8 mouse cellular contexts compared by ENCODE assay signal in the genomic region with DNA sequence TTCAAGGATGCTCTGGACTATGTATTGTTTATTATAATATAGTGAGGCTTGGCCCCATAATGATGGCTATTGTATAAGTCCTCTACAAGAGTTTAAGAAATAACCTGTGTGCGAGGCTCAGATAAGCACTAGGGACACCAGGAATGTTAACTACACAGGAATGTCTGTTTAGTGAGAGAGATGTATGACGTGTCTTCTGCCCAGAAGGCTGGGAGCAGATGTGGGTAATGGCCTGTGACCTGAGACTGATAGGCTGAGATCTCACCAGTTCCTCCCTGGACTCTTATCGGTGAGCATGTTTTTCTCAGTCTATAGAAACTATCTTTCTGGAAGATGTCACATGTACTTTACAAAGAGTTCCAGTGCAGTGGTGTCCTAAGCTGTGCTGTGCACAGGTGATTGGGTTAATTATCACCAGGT. TPM values are rescaled to one million over a fixed set of nuclear protein-coding genes. Genes with fewer than 3 reads are reported as not detected.
DNase-seq lines count a peak whose midpoint lies in the region; ATAC-seq and TF ChIP-seq lines count a peak whose summit lies in the region.

No protein-coding gene starts in this region.

- peak overlapping the region; percentile 73 for H3K4me2 ChIP-seq in forebrain, embryonic 11.5 days (ENCODE audit: low read depth, low read length, severe bottlenecking)
- peak overlapping the region; percentile 81 for H3K4me2 ChIP-seq in liver, embryonic 13.5 days

- intact Hi-C loops in heart, adult 2 months (cut with DNase I) = no loop called here
- intact Hi-C loops in heart, postnatal 14 days (cut with DNase I) = no loop called here

- H3K4me3 ChIP-seq in heart, adult 2 months = peak overlapping the region; percentile 86
- H3K4me3 ChIP-seq in ES-E14 (ENCODE audit: insufficient read depth in 1 of 2, low read depth in 1 of 2, low read length in 2 of 2, poor library complexity in 1 of 2, severe bottlenecking in 1 of 2) = peak overlapping the region; percentile 72 to 83
- peak overlapping the region; percentile 68 for H3K4me3 ChIP-seq in forebrain, embryonic 11.5 days (ENCODE audit: low read depth, low read length)
- H3K4me3 ChIP-seq in liver, embryonic 13.5 days (replicated peaks) = peak overlapping the region; percentile 89

- no peaks in the 10 kb centered on the region for H3K27me3 ChIP-seq in heart, adult 2 months (ENCODE audit: control insufficient read depth, insufficient read depth, low read length)
- H3K27me3 ChIP-seq in forebrain, embryonic 11.5 days (ENCODE audit: control insufficient read depth, insufficient read depth, low read length) = no peaks in the 10 kb centered on the region
- H3K27me3 ChIP-seq in liver, embryonic 13.5 days = no peaks in the 10 kb centered on the region

- WGBS in heart, adult 2 months = 28% methylated on average over 3 of the region's 3 CpGs
- WGBS in forebrain, embryonic 11.5 days = 44% methylated on average over 3 of the region's 3 CpGs
- WGBS in liver, embryonic 13.5 days (ENCODE audit: insufficient replicate concordance) = 10% methylated on average over 3 of the region's 3 CpGs

- H3K79me2 ChIP-seq in heart, adult 2 months (replicated peaks; ENCODE audit: control insufficient read depth, insufficient read depth, low read length) = no peaks in the 10 kb centered on the region

- H3K36me3 ChIP-seq in heart, adult 2 months (ENCODE audit: control insufficient read depth, insufficient read depth, low read length) = peaks cover 2% of the 10 kb centered on the region; the same call in 1 of the 2 replicates
- H3K36me3 ChIP-seq in ES-E14 (ENCODE audit: control insufficient read depth, insufficient read depth, low read length, poor library complexity, severe bottlenecking) = peaks cover 11% of the 10 kb centered on the region; the same call in 1 of the 2 replicates
- H3K36me3 ChIP-seq in forebrain, embryonic 11.5 days (ENCODE audit: control insufficient read depth, insufficient read depth, low read length) = no peaks in the 10 kb centered on the region
- H3K36me3 ChIP-seq in liver, embryonic 13.5 days = 0 out of 2 replicates have a peak, but pooled peaks cover 6% of the 10 kb centered on the region

- H3K27ac ChIP-seq in heart, adult 2 months = peak overlapping the region; percentile 82
- H3K27ac ChIP-seq in ES-E14 (ENCODE audit: insufficient read depth, low read depth, low read length, poor library complexity, severe bottlenecking) = no peak overlapping the region
- no peak overlapping the region for H3K27ac ChIP-seq in forebrain, embryonic 11.5 days (ENCODE audit: low read depth, low read length)
- peak overlapping the region; percentile 96 for H3K27ac ChIP-seq in liver, embryonic 13.5 days

- in situ Hi-C loops in ES-E14 (cut with MboI; ENCODE audit: low sequenced_read_pairs in 2 of 2, unreplicated experiment in 2 of 2) = no loop called here

- TF ChIP-seq CTCF in heart, adult 2 months (IDR thresholded peaks at IDR 0.05) = no peak

- TF ChIP-seq POLR2A in heart, adult 2 months (IDR thresholded peaks at IDR 0.05; ENCODE audit: insufficient read depth, low read depth, low read length) = no peak

- peaks cover 2% of the 10 kb centered on the region for H3K4me1 ChIP-seq in heart, adult 2 months (ENCODE audit: control insufficient read depth, insufficient read depth, low read length)
- peaks cover 0 to 9% of the 10 kb centered on the region in 2 experiments; a peak in 1 of 4 replicates for H3K4me1 ChIP-seq in ES-E14 (ENCODE audit: control insufficient read depth in 2 of 2, insufficient read depth in 2 of 2, low read length in 2 of 2, poor library complexity in 1 of 2)
- peaks cover 4% of the 10 kb centered on the region; the same call in 1 of the 2 replicates for H3K4me1 ChIP-seq in forebrain, embryonic 11.5 days (replicated peaks; ENCODE audit: control insufficient read depth, insufficient read depth, low read length)
- H3K4me1 ChIP-seq in liver, embryonic 13.5 days (replicated peaks) = peaks cover 40% of the 10 kb centered on the region

- no peak for TF ChIP-seq EP300 in heart, adult 2 months (IDR thresholded peaks at IDR 0.05; ENCODE audit: insufficient read depth, low read depth, low read length)

- no peaks in the 10 kb centered on the region for H3K9me3 ChIP-seq in ES-E14 (ENCODE audit: control insufficient read depth, insufficient read depth, low read depth, low read length)
- no peaks in the 10 kb centered on the region for H3K9me3 ChIP-seq in forebrain, embryonic 11.5 days (ENCODE audit: control insufficient read depth, low read length)
- H3K9me3 ChIP-seq in liver, embryonic 13.5 days (replicated peaks) = no peaks in the 10 kb centered on the region

- DNase-seq in heart, adult 2 months = no peak
- no peak for DNase-seq in heart, postnatal 14 days
- DNase-seq in ES-E14 (ENCODE audit: low read depth, low spot score) = no peak
- DNase-seq in forebrain, embryonic 11.5 days (ENCODE audit: low spot score) = no peak
- DNase-seq in liver, embryonic 13.5 days = peak; percentile 71
- DNase-seq in yolk sac, embryonic 10.5 days (ENCODE audit: low spot score) = peak; percentile 55
- DNase-seq in urinary bladder, postnatal 36 days (ENCODE audit: low spot score in 2 of 2) = no peak

- ATAC-seq in forebrain, embryonic 11.5 days (replicated peaks; ENCODE audit: low FRiP score) = no peak
- ATAC-seq in liver, embryonic 13.5 days (ENCODE audit: low read depth) = peak; percentile 58
- ATAC-seq in frontal cortex, adult (ENCODE audit: low TSS enrichment) = no peak

- H3K9ac ChIP-seq in heart, adult 2 months (ENCODE audit: low read depth, low read length) = peak overlapping the region; percentile 47
- H3K9ac ChIP-seq in ES-E14 (ENCODE audit: insufficient read depth, low read depth, low read length, poor library complexity, severe bottlenecking) = peak overlapping the region; percentile 87; the same call in 1 of the 2 replicates
- peak overlapping the region; percentile 63 for H3K9ac ChIP-seq in forebrain, embryonic 11.5 days (ENCODE audit: low read length)
- peak overlapping the region; percentile 91 for H3K9ac ChIP-seq in liver, embryonic 13.5 days

TF ChIP-seq in ES-E14, 5 proteins besides CTCF, POLR2A, EP300 and RAD21:
- TF ChIP-seq MAFK (IDR thresholded peaks at IDR 0.05; ENCODE audit: insufficient read depth, low read depth, low read length) (no peak), CHD2 (IDR thresholded peaks at IDR 0.05; ENCODE audit: low read depth, low read length) (no peak), ZNF384 (IDR thresholded peaks at IDR 0.05; ENCODE audit: low read depth, low read length) (no peak), ZC3H11A (IDR thresholded peaks at IDR 0.05; ENCODE audit: borderline replicate concordance, low read depth, low read length) (no peak), HCFC1 (IDR thresholded peaks at IDR 0.05; ENCODE audit: borderline replicate concordance, insufficient read depth, low read length) (no peak)

RNA-seq across cellular contexts. Expression of gene Abi3, which starts 17.8 kb away (rescaled TPM):
- total RNA-seq in heart, adult 2 months (2021) = 10 to 100 TPM in 1 of 2 experiments, 1 to 10 TPM in 1; 7.9 to 11.4 TPM
- 16.3 and 23.2 TPM in 2 replicates for polyA plus RNA-seq in heart, adult 2 months (2012; rRNA removed)
- 10 to 100 TPM; 20.7 to 21.0 TPM for total RNA-seq in heart, postnatal 14 days (2021)
- total RNA-seq in ES-E14 (2012; rRNA removed) = 1.3 and 1.8 TPM in 2 replicates
- polyA plus RNA-seq in forebrain, embryonic 11.5 days (2014; fragmentation: Nextera tagmentation; extraction: Ambion mirVana) = 0.97 and 1.1 TPM in 2 replicates
- polyA plus RNA-seq in liver, embryonic 13.5 days (2015; fragmentation: Nextera tagmentation; extraction: Ambion mirVana) = 5.8 and 6.3 TPM in 2 replicates

RNA-seq across cellular contexts. Expression of gene Gngt2, which starts 23.1 kb away (rescaled TPM):
- total RNA-seq in heart, adult 2 months (2021) = 10 to 100 TPM; 19.0 to 24.4 TPM
- polyA plus RNA-seq in heart, adult 2 months (2012; rRNA removed) = 10.2 and 12.4 TPM in 2 replicates
- total RNA-seq in heart, postnatal 14 days (2021) = 10 to 100 TPM; 18.3 to 20.0 TPM
- total RNA-seq in ES-E14 (2012; rRNA removed) = 9.0 and 9.2 TPM in 2 replicates
- 3.5 and 5.1 TPM in 2 replicates for polyA plus RNA-seq in forebrain, embryonic 11.5 days (2014; fragmentation: Nextera tagmentation; extraction: Ambion mirVana)
- 13.8 and 15.3 TPM in 2 replicates for polyA plus RNA-seq in liver, embryonic 13.5 days (2015; fragmentation: Nextera tagmentation; extraction: Ambion mirVana)

RNA-seq across cellular contexts. Expression of gene Phospho1, which starts 35.8 kb away (rescaled TPM):
- 100 to 1,000 TPM; 181 to 206 TPM for total RNA-seq in heart, adult 2 months (2021)
- 193 and 244 TPM in 2 replicates for polyA plus RNA-seq in heart, adult 2 months (2012; rRNA removed)
- total RNA-seq in heart, postnatal 14 days (2021) = 100 to 1,000 TPM; 172 to 179 TPM
- 1.8 and 2.6 TPM in 2 replicates for total RNA-seq in ES-E14 (2012; rRNA removed)
- polyA plus RNA-seq in forebrain, embryonic 11.5 days (2014; fragmentation: Nextera tagmentation; extraction: Ambion mirVana) = 0.51 TPM in 1 of 2 replicates, not detected in the other
- polyA plus RNA-seq in liver, embryonic 13.5 days (2015; fragmentation: Nextera tagmentation; extraction: Ambion mirVana) = 5.2 and 6.2 TPM in 2 replicates

RNA-seq across cellular contexts. Expression of gene B4galnt2, which starts 54.6 kb away (rescaled TPM):
- not detected for total RNA-seq in heart, adult 2 months (2021)
- 0.06 TPM in 1 of 2 replicates, not detected in the other for polyA plus RNA-seq in heart, adult 2 months (2012; rRNA removed)
- total RNA-seq in heart, postnatal 14 days (2021) = not detected
- total RNA-seq in ES-E14 (2012; rRNA removed) = 1.5 and 2.3 TPM in 2 replicates
- 0.25 TPM in 1 of 2 replicates, not detected in the other for polyA plus RNA-seq in forebrain, embryonic 11.5 days (2014; fragmentation: Nextera tagmentation; extraction: Ambion mirVana)
- polyA plus RNA-seq in liver, embryonic 13.5 days (2015; fragmentation: Nextera tagmentation; extraction: Ambion mirVana) = 0.13 and 0.27 TPM in 2 replicates

Comparison
In these comparisons a context has a peak if more than half of its experiments do, and no peak if none do; other contexts are left out.
1. DNase-seq: peak in liver, embryonic 13.5 days (single experiment) and yolk sac, embryonic 10.5 days (single experiment); none in heart, adult 2 months (0 of 2), heart, postnatal 14 days (0 of 2), ES-E14 (single experiment), forebrain, embryonic 11.5 days (single experiment) and urinary bladder, postnatal 36 days (0 of 2).
2. H3K27ac ChIP-seq: peak in heart, adult 2 months (single experiment) and liver, embryonic 13.5 days (single experiment); none in ES-E14 (single experiment) and forebrain, embryonic 11.5 days (single experiment).
3. RNA of gene Phospho1, which starts 35.8 kb away (total RNA-seq): 181 to 206 TPM in heart, adult 2 months and 172 to 179 TPM in heart, postnatal 14 days; 1.8 to 2.6 TPM in ES-E14; every median in the first group is over 10 times any median in the second.
4. Peak in every context shown above with its lines, with median percentiles within 50 percentile points of each other: H3K4me3 ChIP-seq and H3K9ac ChIP-seq.